Mouse (Mus musculus) kidney, postnatal 25 days (tissue): ENCODE measurements around the gene Hist1h2bj.
"Not testable (repeated sequence)": the region's sequence is repeated elsewhere in the genome, so short reads cannot be mapped to it uniquely, and the experiment has no call there.

Source experiments
- DNase-seq, 2 experiments: peaks; one replicate each; pipeline ENCODE4 v3.0.0; 2021; ENCODE audit warnings: mixed read lengths in 2 of 2

Gene Hist1h2bj

DNA sequence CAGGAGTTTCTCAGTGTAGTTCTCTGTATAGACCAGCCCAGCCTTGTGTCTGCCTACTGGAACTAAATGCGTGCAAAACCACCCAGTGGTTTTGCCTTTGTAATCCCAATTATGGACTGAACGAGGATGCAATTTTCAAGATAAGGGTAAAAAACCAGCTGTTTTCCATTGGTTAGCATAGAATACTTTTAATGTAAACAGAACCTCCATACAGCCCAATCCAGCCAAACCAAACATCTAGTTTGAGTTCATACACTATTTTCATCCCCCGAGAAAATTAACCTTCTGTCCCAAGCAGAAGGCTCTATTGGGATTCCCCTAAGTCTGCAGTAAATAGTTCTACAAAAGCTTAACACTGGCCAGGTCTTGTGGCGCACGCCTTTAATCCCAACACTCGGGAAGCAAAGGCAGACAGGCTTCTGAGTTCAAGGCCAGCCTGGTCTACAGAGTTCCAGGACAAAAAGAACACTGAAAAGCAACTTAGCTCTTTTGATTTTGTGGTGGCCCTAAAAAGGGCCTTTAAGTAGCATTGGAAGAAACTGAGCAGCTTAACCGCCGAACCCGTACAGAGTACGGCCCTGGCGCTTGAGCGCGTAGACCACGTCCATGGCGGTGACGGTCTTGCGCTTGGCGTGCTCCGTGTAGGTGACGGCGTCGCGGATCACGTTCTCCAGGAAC, 2.4 kb upstream of the Hist1h2bj start:
- no peak for DNase-seq

DNA sequence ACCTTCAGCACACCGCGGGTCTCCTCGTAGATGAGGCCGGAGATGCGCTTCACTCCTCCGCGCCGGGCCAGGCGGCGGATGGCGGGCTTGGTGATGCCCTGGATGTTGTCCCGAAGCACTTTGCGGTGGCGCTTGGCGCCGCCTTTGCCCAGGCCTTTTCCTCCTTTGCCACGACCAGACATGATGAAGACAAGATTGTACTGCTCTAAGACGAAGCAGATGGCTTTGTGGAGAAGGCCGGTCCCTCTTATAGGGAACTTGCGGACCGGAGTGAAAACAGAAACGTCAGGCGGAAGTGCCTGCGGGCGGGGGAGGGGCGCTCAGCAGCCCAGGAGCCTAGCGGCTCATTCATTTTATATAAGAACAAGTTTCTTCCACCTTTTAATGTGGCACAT, 1.9 kb upstream of the Hist1h2bj start, which contains the start of gene Hist1h4i:
Gene Hist1h4i (minus strand): TSS at position 221 of the 395 bp plus-strand sequence.
- peak; percentile 95 to 96 for DNase-seq

DNA sequence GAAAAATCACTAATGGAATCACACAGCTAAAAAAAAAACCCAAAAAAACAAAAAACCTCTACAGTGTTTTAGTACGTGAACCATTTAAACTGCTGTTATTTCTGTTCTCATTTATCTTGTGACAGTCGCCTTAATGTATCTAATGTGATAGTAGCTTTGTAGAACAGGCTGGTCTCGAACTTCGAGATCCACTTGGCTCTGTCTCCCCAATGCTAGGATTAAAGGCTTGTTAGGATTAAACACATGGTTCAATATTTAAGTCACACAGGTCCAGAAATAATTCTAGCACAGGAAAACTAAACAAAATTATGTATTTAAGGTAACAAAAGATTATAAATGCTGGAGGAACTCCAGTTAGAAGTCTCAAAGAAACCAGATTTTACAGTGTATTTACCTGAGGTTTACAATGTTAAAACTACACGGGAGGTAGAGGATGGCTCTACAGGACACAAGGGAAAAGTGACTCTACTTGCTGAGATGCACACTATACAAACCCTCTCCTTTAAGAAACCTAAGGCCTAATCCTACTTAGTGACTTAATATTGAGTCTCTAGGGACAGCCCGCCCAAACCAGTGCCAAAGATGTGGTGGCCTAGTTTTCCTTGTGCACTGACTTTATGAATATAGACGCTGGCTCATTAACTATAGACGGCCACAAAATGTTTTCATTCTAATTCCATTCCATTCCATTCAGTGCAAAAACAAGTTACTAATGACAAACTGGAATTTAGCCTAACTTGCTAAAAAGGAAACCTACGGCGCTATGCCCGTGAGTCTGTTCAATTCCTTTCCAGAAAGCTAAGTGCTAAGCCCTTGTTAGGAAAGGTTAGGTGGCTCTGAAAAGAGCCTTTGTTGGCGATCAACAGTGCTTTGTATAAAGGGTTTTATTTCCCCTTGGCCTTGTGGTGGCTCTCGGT, 1.1 kb upstream of the Hist1h2bj start:
- no peak for DNase-seq

DNA sequence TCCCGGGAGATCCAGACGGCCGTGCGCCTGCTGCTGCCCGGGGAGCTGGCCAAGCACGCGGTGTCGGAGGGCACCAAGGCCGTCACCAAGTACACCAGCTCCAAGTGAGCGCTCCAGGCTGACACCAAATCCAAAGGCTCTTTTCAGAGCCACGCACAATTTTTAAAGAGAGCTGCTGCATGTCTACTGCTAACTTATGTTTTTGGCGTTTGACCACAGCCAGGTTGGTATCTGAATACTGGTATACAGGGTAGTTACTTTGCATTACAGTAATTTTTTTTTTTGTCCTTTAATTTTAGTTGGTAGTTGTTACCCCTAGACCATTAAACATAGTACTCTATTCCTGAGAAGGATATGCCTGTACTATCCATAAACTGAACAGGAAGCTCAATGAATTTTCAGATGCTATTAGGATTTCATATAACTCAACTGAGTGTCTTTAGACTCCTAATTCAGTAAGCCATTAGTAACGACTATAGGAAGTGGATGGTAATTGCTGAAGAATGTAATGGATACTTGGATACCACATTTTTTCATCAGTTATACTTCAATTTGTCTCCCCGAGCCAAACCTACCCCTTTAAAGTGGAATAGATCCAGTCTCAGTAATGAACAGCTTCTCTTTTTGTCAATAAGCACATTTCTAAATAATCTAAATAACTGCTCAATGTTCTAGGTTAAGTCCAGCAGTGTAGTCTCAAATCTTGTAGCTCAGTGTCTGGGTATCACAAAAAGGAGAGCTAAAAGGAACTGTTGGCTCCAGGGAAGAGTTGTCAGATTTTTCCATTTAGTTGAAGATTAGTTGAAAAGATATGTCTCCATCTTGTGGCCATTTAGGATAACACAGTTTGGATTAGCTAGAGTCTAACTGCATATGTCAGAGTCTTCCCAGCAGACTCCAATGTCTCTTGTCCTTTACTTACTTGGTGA, 753 bp downstream of the Hist1h2bj start:
- DNase-seq, result no peak

DNA sequence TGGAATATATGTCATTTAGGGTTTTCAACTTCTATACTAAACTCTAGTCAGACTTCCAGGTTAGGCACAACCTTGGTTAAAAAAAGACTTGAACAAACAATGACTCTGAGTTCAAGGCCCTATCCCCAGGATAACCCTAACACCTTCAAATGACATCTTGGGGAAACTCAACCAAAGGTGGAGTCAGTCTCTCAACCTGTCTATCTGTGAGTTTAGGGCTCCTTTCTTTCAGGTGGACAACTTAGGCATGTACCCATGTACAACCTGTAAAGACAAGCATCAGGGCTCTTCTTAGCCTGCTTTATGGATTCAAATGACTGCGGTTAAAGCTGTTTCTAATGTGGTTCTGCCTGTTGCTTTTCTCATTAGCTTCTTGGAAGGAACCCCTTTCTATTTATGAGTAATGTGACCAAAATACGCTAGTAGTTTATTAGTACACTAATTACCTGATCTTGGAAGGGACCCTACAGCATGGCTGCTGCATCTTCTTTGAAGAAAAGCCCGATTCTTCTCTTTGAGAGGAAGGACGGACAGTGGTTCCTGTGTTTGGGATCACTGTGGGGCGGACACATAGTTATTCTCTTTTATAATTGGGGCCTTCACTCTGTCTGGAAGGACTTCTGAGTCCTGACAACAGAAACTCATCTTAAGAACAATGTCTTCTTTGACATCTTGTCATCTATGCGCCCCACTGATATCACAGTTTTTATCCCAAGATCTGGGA, 1.6 kb downstream of the Hist1h2bj start:
- no peak for DNase-seq

DNA sequence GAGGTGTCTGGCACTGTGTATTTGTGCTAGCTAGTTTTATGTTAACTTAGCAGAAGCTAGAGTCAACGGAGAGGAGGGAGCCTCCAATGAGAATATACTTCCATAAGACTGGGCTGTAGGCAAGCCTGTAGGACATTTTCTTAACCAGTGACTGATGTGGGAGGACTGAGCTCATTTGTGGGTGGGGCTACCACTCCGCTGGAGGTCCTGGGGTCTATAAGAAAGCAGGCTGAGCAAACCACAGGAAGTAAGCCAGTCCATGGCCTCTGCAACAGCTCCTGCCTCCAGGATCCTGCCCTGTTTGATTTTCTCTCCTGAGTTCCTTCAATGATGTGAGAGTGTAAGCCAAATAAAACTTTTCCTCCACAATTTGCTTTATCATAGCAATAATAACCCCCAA, 2.3 kb downstream of the Hist1h2bj start:
- DNase-seq, result no peak

DNA sequence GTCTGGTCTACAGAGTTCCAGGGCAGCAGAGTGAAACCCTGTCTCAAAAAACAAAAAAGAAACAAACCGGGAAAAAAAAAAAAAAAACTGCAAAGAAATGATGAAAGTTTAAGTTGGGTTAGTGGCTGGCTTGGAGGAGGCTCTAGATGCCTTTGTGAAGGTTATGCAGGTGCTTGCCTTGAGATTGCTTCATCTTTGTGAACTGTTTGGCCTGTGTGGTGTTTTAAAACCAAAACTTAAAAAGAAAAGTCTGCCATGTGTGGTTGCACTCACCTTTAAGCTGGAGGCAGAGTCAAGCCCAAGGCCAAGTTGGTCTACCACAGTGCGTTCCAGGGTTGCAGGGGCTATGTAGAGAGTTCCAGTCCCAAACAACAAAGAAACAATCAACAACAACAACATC, 6.0 kb downstream of the Hist1h2bj start:
- DNase-seq, result no peak

DNA sequence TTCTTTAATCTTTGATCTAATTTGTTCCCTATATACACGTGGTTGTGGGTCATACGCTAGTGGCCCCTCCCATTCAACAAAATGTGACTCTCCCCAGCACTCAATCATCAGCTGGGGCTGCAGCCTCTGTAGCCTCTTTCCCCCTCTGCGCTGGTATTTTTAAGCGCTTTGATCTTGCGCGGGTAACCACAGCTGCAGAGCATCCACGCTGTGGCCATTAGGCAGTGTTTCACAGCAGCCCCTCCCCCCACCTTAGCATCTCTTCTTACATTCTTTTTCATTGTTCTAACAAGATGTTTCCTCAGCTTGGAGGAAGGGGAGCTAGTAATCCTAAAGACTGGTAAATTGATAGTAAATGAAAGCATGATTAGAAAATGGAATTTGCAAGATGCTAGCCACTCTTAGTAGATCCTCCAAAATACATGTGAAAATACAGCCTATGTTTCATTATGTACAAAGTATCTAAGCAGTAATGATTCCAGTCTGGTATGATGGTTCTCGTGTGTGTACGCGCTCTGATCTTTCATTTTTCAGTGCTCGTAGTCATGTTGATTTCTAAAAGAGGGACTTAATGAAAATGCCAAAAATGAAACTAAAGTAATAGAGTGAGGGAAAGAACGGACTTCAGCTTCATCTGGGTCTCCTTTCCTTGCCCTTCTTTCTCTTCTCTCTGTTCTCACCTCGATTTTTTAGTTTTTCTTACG, 6.9 kb downstream of the Hist1h2bj start:
- DNase-seq, result peak in 1 of 2 experiments; percentile 37

DNA sequence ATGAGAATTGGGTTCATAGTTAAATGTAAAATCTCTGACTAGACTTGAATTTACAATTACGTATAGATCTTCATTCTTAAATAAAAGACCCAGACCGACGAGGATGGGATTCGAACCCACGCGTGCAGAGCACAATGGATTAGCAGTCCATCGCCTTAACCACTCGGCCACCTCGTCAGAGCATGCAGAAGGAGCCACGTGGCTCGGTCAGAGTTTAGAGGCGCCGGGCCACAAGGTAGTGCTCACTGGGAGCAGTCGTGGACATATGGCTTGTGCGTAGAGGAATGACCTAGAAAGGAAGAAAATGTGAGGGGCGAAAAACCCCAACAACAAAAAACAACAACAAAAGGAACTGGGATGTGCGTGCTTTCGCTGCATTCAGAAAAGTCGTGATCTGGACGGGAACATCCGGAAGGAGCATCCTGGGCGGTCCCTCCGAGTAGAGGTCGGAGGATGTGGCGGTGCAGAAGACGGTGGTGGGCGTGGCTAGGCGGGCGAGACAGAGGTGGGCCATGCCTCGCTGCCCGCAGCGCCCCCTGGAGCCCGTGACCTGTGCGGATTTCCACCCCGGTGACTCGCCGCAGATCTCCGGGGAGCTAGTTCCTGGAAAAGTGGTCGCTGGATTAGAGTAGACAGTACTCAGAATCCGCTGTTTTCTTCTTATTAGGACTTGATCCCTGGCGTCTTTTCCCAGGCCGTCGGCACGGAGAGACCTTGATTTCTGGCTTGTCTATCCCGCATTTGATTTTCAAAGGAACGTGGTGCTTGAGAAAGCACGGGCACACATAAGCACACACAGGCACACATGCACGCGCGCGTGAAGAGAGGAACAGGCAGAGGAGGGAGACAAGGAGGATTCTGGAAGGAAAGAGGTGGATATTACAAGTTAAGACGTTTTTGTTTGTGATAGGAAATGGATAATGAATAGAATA, 7.8 kb downstream of the Hist1h2bj start:
- peak; percentile 92 to 94 for DNase-seq

DNA sequence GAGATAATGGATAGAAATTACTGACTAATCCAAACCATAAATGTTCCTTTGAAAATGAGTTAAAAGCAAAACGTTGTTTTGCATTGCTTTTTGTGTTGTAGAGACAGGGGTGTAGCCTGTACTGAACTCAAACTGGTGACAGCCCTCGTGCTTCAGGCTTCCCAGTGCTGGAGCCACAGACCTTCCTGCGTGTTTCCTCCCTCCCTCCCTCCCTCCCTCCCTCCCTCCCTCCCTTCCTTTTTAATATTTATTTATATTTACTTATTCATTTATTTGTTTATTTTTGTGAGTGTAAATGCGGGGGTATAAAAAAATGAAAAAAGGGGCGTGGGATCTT, 8.5 kb downstream of the Hist1h2bj start:
- DNase-seq, result no peak

DNA sequence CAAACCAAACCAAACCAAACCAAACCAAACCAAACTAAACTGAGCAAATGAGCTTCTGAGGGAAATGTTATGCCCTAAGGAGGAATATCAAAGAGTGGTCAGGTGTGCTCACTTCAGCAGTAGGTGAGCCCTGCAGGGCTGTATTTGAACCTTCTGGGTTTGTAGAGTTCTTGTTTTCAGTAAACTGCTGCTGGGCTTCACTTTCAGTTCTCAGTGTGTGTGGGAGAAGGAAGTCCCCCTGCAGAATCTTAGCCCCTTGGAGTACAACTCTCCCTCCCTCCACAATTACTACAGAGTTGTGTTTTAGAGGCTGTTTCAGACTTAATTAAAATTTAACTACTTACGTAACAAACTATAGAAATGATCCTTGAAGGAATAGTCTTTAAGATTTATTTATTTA, 10.7 kb downstream of the Hist1h2bj start:
- no peak for DNase-seq

DNA sequence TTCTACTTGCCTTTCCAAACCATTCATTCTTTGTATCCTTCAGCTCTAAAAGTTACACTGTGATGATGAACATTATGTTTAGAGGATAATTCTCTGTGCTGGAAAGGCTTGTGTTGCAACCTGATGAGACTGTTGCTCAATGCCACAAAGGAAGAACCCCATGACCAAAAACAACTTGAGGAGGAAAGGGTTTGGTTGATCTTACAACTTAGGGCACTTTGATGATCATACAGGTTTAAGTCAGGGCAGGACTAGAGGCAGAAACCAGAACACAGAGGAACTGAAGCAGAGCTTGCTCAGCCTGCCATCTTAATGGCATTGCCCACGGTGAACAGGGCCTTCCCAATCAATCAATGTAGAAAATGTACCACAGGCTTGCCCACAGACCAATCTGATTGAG, 18.4 kb downstream of the Hist1h2bj start:
- DNase-seq, result no peak

DNA sequence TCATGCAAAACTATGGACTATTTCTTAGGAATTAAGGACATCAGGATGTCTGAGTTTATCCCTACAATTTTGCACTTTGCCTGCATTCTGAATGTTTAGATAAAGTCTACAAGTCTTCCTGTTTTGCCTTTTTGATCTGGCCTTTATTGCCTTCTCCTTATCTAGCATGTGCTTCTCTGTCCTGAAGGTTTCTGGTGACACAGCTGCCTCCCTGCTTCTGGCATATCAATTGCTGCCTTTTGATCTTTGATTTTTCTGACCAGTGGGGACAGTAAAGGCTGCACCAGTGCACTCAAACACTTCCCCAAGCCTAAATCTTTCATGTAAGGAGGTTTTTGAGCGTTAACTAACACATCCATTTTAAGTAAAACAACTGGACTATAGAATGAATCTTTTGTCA, 20.5 kb downstream of the Hist1h2bj start:
- no peak for DNase-seq

DNA sequence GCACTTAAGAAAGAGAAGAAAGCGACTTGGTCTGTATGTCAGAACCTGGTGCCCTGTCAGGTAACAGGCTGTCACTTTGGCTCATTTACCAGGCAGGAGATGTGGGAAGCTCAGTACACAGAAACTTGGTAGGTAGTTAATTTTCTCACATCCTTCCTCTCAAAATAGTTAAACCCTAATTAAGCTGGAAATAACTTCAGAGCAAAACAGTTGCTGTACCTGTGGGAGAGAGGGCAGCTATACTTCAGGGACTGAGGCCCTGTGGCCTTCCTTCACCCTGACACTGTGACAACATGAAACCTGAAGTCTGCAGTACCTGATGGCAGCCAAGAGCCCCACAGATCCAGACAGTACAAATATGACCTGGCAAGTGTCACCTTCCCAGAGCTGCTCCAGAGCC, 41.1 kb downstream of the Hist1h2bj start, which contains the start of gene Vmn1r188:
Gene Vmn1r188 (plus strand): TSS at position 301 of the 400 bp plus-strand sequence.
- DNase-seq, result not testable (repeated sequence)
